Mouse (Mus musculus) liver (tissue): Measurements from ENCODE around the gene Ppp4r4.
"Not testable (repeated sequence)": the region's sequence is repeated elsewhere in the genome, so short reads cannot be mapped to it uniquely, and the experiment has no call there.

Experiments
- DNase-seq: peaks from one replicate; pipeline ENCODE4 v3.0.0-alpha.2; 2020; ENCODE audit warnings: mixed read lengths

Gene Ppp4r4

GRCm38 (mm10) chr12:103532020-103532648 lies at the start of gene Ppp4r4:
Ppp4r4 (plus strand) TSS chr12:103532283.
- peak; percentile 90 for DNase-seq

DNA sequence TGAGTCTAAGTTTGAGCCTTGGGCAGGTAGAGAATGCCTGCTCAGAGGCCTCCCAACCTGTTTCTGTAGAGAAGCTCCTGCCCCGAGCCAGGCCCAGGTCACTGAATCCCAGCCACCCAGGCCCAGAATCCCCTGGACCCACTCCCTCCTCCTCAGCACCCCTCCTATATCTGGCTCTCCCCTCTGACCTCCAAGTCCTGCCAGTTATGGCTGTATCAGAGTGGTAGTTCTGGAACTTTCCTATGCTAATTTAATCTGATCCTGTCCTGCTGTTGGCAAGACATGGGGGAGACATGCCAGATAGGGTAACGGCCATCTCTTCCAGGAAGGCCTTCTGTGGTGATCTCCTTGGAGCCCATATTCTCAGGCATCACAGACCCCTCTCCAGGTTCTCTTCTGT lies 49.3 kb upstream of the Ppp4r4 start:
- no peak for DNase-seq

DNA sequence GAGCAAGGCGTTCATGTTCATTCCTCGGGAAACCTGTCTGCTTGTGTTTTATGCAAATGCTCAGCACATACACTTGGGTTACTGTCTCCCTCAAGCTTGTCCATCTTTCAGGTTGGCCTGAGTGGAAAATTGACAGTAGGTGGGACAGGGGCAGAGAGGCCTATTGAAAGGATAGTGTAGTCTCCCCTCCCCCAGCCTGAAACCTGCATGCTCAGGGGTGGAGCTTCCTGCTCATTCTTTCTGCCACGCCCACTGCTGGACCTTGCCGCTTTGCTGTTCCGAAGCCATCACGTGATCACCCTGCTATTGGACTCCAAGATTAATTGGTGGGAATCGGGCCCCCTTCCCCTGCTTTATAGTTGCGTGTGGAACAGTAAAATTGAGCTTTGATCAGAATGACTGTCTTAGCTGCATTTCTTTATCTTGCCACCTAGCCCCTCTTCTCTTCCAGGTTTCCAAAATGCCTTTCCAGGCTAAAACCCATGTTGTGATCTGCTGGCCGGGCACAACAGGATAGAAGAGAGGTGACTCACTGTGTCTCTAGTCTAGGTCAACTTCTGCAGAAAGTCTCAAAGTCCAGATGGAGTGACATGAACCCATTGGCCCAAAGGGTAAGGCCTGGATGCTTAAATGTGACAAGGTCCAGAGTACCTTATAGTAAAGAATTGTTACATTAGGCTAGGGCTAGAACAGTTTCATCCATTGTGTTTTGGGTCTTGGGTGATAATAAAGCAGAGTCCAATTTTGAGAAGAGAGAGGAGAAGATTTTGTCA lies 47.7 kb upstream of the Ppp4r4 start:
- not testable (repeated sequence) for DNase-seq

GRCm38 (mm10) chr12:103486726-103487125 lies 45.4 kb upstream of the Ppp4r4 start:
- DNase-seq, result no peak

- DNase-seq, result no peak
These were observed 44.8 kb upstream of the Ppp4r4 start for GRCm38 (mm10) chr12:103487276-103487675.

DNA sequence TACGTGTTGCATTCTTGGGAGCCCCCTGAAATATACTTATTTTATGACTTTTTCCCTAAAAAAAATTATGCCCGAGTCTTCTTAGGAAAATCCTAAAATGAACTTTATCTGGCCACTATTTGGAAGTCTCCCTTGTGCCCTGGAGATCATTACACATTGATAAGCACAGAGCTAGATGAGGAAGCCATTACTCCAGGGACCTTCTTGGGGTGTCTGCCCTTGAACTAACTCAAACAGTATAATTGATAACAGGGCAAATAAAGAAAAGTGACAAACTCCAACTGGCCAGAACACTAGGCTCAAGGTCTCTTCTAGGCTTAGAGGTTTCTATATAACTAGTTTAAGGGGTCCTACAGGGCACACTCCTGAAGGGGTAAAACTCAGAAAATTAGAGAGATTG lies 44.3 kb upstream of the Ppp4r4 start:
- DNase-seq, result no peak

- no peak for DNase-seq
These were observed 40.9 kb upstream of the Ppp4r4 start for GRCm38 (mm10) chr12:103491091-103491730.

DNA sequence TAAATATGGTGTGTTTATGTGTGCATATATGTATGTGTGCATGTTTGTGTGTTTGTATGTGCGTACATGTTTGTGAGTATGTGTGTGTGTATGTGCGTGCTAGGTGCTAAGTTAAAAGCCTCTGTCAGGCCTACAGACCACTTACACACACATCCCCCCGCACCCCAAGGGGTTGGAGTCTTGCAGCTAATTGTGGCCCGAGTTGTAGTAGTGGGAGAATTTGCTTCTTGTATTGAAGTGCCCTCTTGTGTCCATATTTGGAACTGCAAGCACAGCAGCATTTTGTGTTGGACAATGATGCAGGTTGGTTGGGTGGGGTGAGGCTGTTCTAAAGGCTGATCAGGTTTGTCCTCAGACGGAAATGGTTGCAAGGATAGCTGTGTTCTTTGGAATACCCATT lies 39.3 kb upstream of the Ppp4r4 start:
- DNase-seq, result peak; percentile 60

DNA sequence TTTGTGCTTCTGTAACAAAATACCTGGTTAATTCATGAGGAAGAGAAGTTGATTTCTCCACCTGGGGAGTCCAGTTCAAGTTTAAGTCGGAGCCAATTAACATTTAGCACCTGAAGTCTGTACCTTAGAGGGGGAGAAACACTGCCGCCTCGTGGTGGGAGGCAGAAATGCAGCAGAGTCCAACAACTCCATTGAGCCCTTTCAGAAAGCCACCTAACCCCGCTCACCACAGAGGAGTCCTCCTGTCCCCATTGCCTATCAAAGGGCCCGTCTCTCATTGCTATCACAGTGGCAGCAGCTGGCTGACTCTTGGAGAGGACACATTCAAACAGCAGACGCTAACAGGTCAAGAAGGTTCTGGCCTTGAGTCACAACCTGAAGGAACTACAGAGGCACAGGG lies 37.6 kb upstream of the Ppp4r4 start:
- DNase-seq, result peak; percentile 51

DNA sequence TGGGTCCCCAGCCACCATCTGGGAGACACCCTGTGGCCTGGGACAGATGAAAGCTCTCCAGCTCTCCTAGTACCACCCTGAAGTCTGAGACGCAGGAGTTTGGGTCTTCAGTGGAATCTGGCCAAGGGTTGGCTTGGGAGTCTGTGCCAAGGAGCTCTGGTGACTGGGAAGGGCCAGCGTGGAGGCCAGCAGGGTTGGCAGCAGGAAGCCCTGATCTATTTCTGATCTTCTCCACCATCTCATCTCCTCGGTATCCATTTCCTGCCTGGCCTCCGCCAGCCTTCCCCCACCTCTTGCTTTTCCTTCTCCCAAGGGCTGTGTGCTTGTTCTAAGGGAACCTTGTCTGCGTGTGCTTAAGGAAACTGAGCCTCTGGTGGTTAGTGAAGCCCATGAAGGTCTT lies 33.3 kb upstream of the Ppp4r4 start:
- DNase-seq, result no peak

DNA sequence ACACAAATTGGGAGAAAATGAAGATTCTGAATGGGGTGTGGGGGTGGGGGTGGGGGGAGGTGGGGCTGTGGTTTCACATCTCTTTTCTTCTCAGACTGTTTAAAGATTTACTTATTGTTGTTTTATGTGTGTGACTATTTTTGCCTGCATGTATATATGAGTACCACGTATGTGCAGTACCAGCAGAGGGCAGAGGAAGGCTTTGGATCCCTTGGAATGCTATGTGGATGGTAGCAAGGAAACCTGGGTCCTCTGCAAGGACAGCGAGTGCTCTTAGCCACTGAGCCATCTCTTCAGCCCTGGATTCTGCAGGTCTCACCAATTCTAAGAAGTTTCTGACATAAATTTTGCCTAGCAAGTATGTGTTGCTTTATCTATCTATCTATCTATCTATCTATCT lies 32.8 kb upstream of the Ppp4r4 start:
- no peak for DNase-seq

- DNase-seq, result no peak
These were observed 28.8 kb upstream of the Ppp4r4 start for GRCm38 (mm10) chr12:103503300-103503699.

GRCm38 (mm10) chr12:103504402-103504801 lies 27.7 kb upstream of the Ppp4r4 start:
- no peak for DNase-seq

DNA sequence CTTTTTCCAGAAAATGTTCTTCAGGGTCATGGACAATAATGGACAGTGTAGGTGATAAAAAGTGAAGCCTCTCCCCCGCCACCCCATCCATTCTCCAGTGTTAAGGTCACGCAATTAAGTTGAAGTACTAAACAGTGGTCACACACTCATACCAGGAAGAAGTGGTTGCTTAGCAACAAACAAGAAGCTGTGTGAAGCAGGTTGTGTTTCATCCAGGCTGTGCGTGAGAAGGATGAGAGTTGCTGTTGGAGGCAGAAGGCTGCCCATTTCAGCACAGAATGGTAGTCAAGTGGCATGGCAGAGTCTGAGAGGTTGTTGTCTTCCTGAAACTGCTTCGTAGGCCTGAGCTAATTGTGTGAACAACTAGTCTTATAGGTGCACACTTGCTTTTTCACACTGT lies 23.7 kb upstream of the Ppp4r4 start:
- no peak for DNase-seq

DNA sequence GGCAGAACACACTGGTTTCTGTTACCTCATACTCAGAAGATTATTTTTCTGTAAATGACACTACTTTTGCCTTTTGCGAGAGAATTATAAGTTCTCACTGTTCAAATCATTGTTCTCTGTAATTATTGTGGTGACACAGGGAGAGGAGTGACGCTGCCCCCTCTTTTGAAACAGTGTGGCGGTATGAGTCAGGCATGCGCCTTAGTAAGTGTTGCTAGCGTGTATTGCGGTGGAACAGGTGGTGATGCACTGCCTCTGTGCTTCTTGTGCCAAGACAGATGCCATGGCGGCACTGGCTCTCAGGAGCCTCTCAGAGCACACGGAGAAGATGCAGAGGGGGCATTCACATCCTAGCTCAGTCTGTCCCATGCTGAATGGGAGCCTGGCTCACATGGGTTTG lies 22.2 kb upstream of the Ppp4r4 start:
- no peak for DNase-seq

GRCm38 (mm10) chr12:103511586-103511985 lies 20.5 kb upstream of the Ppp4r4 start:
- no peak for DNase-seq

DNA sequence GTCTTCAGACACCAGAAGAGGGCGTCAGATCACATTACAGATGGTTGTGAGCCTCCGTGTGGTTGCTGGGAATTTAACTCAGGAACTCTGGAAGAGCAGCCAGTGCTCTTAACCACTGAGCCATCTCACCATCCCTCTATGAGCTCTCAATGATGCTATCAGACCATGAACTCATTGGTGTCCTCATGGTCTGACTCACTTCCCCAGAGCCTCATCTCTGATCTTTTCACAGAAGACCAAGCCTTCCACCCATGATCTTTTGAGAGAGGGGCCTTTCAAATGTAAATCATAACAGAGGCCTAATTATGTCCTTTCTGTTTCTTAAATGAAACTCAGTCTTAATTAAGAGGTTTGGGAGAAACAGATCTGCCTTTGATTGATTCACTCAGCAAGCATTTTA lies 19.0 kb upstream of the Ppp4r4 start:
- DNase-seq, result no peak

- DNase-seq, result no peak
These were observed 18.6 kb upstream of the Ppp4r4 start for GRCm38 (mm10) chr12:103513451-103513871.

DNA sequence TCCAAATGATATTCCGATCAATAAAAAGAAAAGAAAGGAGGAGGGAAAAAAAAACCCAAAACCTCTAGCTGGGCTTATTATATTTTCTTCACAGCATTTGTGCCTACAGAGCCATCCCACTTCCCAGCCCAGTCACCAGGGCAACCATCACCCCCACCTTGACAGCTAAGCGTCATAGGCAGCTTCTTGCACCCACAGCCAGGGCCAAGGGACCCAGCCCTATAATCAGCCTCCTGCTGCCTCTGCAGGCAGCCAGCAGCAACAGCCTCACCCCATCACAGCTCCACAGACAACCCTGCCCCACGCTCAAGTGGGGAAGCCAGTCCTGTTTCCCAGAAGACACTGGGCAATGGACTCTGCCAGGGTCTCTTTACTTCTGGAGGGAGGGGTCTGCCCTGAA lies 17.7 kb upstream of the Ppp4r4 start:
- no peak for DNase-seq

DNA sequence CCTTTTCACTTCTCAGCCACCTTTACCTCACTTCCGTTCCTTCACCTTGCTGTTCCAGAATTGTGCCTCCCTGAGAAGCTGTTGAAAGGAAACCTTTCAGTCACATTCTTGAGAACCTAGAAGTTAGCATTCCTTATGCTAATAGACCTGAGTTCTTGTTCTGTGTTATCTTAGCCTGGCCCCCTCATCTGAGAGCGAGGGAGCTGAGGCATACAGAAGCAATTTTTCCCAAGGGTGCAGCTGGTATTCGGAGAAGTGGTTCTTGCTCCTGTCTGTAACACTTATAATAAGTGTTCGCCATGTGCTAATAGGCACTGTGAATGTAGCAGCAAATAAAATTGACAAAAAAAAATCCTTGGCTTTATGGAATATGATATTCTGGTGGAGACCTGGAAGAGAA lies 16.4 kb upstream of the Ppp4r4 start:
- DNase-seq, result no peak

DNA sequence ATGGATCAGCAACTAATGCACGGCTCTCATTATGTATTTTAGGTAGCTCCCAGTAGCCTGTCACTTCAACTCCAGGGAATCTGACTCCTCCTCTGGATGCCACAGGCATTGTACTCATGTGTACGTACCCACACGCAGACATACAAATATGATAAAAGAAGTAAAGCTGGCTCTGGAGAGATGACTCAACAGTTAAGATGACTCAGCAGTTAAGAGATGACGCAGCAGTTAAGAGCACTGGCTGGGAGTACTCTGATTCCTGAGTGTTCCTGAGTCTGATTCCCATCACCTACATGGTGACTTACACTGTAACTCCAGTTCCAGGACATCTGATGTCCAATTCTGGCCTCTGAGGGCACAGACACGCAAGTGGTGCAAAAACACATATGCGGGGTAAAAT lies 13.4 kb upstream of the Ppp4r4 start:
- no peak for DNase-seq

- DNase-seq, result no peak
These were observed 1.5 kb upstream of the Ppp4r4 start for GRCm38 (mm10) chr12:103530596-103530995.

- DNase-seq, result peak; percentile 15
These were observed 739 bp downstream of the Ppp4r4 start for GRCm38 (mm10) chr12:103532649-103533395.
